Mouse (Mus musculus) heart, adult 2 months (tissue): ENCODE data around the gene Cyp2t4.

Experiments
- CTCF ChIP-seq: fragments of 200-600 bp; IDR thresholded peaks from 2 replicates; pipeline ENCODE4 v1.8.1; 2022; ENCODE audit warnings: antibody characterized with exemption, mild to moderate bottlenecking, moderate library complexity
- EP300 ChIP-seq: fragments of 200-500 bp; IDR thresholded peaks from 2 replicates; pipeline ENCODE4 v1.6.1; 2011; ENCODE audit warnings: low read depth, low read length, control low read depth; ENCODE audit not compliant: insufficient read depth
- POLR2A ChIP-seq: fragments of 200-500 bp; IDR thresholded peaks from 2 replicates; pipeline ENCODE4 v1.6.1; 2011; ENCODE audit warnings: mild to moderate bottlenecking, low read depth, low read length, control low read depth; ENCODE audit not compliant: insufficient read depth

DNA sequence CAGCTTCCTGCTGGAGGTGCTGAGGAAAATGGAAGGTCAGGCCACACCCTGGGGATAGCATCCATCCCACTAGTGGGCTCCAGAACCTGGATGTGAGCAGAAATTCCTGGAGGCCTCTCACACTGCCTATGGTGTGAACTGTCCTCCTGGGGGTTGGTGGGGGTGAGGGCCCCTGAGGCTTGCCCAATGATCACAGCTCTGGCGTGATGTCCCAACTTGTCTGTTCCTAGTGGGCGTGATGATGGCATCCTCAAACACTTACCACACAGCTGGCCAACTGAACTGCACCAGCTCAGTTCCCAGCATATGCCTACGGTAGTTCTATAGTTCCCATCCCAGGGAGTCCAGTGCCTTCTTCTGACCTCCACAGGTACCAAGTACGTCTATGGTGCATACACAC lies 28.5 kb upstream of the Cyp2t4 start:
- TF ChIP-seq CTCF (no peak), POLR2A (no peak), EP300 (no peak)
